Mouse (Mus musculus) heart, postnatal 25 days (tissue): ENCODE measurements at regions not wholly inside any gene's neighbourhood (a gene's known extent, or its start where the extent isn't known, plus 50 kb on each side); places are given as distances from the start of the nearest gene placed in this dataset.

Experiments
- DNase-seq: peaks from one replicate; pipeline ENCODE4 v3.0.0; 2022; ENCODE audit warnings: low spot score
- intact Hi-C: fragments of 180-260 bp; cut with DNase I; formaldehyde crosslinking; loops from one replicate; pipeline ENCODE4 v1.15.1; 2025

GRCm38 (mm10) chr16:42808864-42809263 lies 66.8 kb upstream of the Zbtb20 start:
- intact Hi-C loops = no loop called here
- DNase-seq = no peak

- intact Hi-C loops = no loop called here
- no peak for DNase-seq
Observed at GRCm38 (mm10) chr16:42807536-42807935, 68.1 kb upstream of the Zbtb20 start.

GRCm38 (mm10) chr16:42803609-42804008 lies 72.1 kb upstream of the Zbtb20 start:
- no peak for DNase-seq

GRCm38 (mm10) chr16:42792571-42792970 lies 83.1 kb upstream of the Zbtb20 start:
- no peak for DNase-seq
- intact Hi-C loops = no loop called here

More at GRCm38 (mm10) chr16:42803609-42804008, 72.1 kb upstream of the Zbtb20 start:
- intact Hi-C loops = no loop called here

- no peak for DNase-seq
- intact Hi-C loops = no loop called here
Observed at GRCm38 (mm10) chr16:42784712-42785111, 91.0 kb upstream of the Zbtb20 start.

GRCm38 (mm10) chr16:42784031-42784430 lies 91.7 kb upstream of the Zbtb20 start:
- intact Hi-C loops = no loop called here
- no peak for DNase-seq

GRCm38 (mm10) chr16:42782091-42782679 lies 93.5 kb upstream of the Zbtb20 start:
- intact Hi-C loops = loop anchor here (2.0 kb wide), 2 partner anchors 505 to 591 kb away; no protein-coding TSS in a partner anchor
- DNase-seq = no peak

GRCm38 (mm10) chr16:42781096-42782071 lies 94.3 kb upstream of the Zbtb20 start:
- DNase-seq = no peak
- intact Hi-C loops = loop anchor here (2.0 kb wide), 2 partner anchors 505 to 591 kb away; no protein-coding TSS in a partner anchor

GRCm38 (mm10) chr16:42779957-42780356 lies 95.7 kb upstream of the Zbtb20 start:
- DNase-seq = no peak
- intact Hi-C loops = no loop called here

GRCm38 (mm10) chr16:42772640-42773039 lies 103.0 kb upstream of the Zbtb20 start:
- intact Hi-C loops = no loop called here

GRCm38 (mm10) chr16:42770199-42770598 lies 105.5 kb upstream of the Zbtb20 start:
- DNase-seq = no peak
- intact Hi-C loops = no loop called here

More at GRCm38 (mm10) chr16:42772640-42773039, 103.0 kb upstream of the Zbtb20 start:
- no peak for DNase-seq

GRCm38 (mm10) chr16:42748681-42749080 lies 127.0 kb upstream of the Zbtb20 start:
- no peak for DNase-seq
- intact Hi-C loops = no loop called here

GRCm38 (mm10) chr16:42745943-42746675 lies 129.6 kb upstream of the Zbtb20 start:
- DNase-seq = no peak
- intact Hi-C loops = no loop called here

GRCm38 (mm10) chr16:42743538-42743937 lies 132.1 kb upstream of the Zbtb20 start:
- intact Hi-C loops = no loop called here
- DNase-seq = no peak

- DNase-seq = no peak
- intact Hi-C loops = no loop called here
Observed at GRCm38 (mm10) chr16:42743120-42743519, 132.6 kb upstream of the Zbtb20 start.

GRCm38 (mm10) chr16:42727826-42728225 lies 147.9 kb upstream of the Zbtb20 start:
- intact Hi-C loops = no loop called here
- DNase-seq = no peak

- intact Hi-C loops = no loop called here
- no peak for DNase-seq
Observed at GRCm38 (mm10) chr16:42719915-42720314, 155.8 kb upstream of the Zbtb20 start.

GRCm38 (mm10) chr16:42718452-42718851 lies 157.2 kb upstream of the Zbtb20 start:
- intact Hi-C loops = no loop called here
- no peak for DNase-seq

GRCm38 (mm10) chr16:42717828-42718412 lies 157.8 kb upstream of the Zbtb20 start:
- DNase-seq = no peak
- intact Hi-C loops = no loop called here
